Mouse (Mus musculus) hindbrain, embryonic 14.5 days (tissue): Measurements from ENCODE around the gene Zfp423. TPM values are rescaled to one million over a fixed set of nuclear protein-coding genes. Genes with fewer than 3 reads are reported as not detected.

Experiments used
- ATAC-seq: fragments of 200-750 bp; cut with Nextera tagmentation; 2 replicates; pipeline ENCODE4 v1.8.0; 2017; ENCODE audit warnings: moderate number of reproducible peaks, mild to moderate bottlenecking, moderate TSS enrichment, moderate library complexity; ENCODE audit not compliant: low FRiP score
- DNase-seq: peaks from one replicate; pipeline ENCODE4 v3.0.0-alpha.2; 2015; ENCODE audit warnings: low spot score
- H3K27ac ChIP-seq: fragments of 300-500 bp; sonication (generic); 2 replicates; pipeline ENCODE4 v1.5.1; 2014; ENCODE audit warnings: mild to moderate bottlenecking, moderate library complexity
- H3K27me3 ChIP-seq: fragments of 300-500 bp; sonication (generic); 2 replicates; pipeline ENCODE4 v1.6.1; 2014; ENCODE audit warnings: mild to moderate bottlenecking, low read length, mixed read lengths; ENCODE audit not compliant: control insufficient read depth, insufficient read depth
- H3K36me3 ChIP-seq: fragments of 300-500 bp; sonication (generic); replicated peaks from 2 replicates; pipeline ENCODE4 v1.6.1; 2014; ENCODE audit not compliant: control insufficient read depth, insufficient read depth
- H3K4me1 ChIP-seq: fragments of 300-500 bp; sonication (generic); replicated peaks from 2 replicates; pipeline ENCODE4 v1.6.1; 2014; ENCODE audit warnings: antibody characterized with exemption, low read length, mixed read lengths; ENCODE audit not compliant: control insufficient read depth, insufficient read depth
- H3K4me2 ChIP-seq: fragments of 300-500 bp; sonication (generic); replicated peaks from 2 replicates; pipeline ENCODE4 v1.6.1; 2014; ENCODE audit warnings: mild to moderate bottlenecking, moderate library complexity
- H3K4me3 ChIP-seq: fragments of 300-500 bp; sonication (generic); replicated peaks from 2 replicates; pipeline ENCODE4 v1.5.1; 2014; ENCODE audit warnings: mild to moderate bottlenecking, low read length
- H3K9ac ChIP-seq: fragments of 300-500 bp; sonication (generic); 2 replicates; pipeline ENCODE4 v1.6.1; 2014
- H3K9me3 ChIP-seq: fragments of 300-500 bp; sonication (generic); 2 replicates; pipeline ENCODE4 v1.6.1; 2016; ENCODE audit warnings: low read length; ENCODE audit not compliant: control insufficient read depth
- WGBS: fragments of 180-500 bp; shearing (Covaris S2); extraction: QIAGEN DNeasy Blood & Tissue Kit; methylation state at CpG from one replicate; pipeline ENCODE4 v1.1.7; 2014; 5-methylcytosine and 5-hydroxymethylcytosine counted together
- polyA plus RNA-seq: library from polyadenylated mRNA; unstranded; fragments of >200 nt; fragmentation: Nextera tagmentation; extraction: Ambion mirVana; gene quantifications from 2 replicates; pipeline ENCODE4 v1.2.1, GENCODE M21; 2014

Gene Zfp423
- polyA plus RNA-seq, 1 experiment from 2014 or later = 42.3 TPM

DNA sequence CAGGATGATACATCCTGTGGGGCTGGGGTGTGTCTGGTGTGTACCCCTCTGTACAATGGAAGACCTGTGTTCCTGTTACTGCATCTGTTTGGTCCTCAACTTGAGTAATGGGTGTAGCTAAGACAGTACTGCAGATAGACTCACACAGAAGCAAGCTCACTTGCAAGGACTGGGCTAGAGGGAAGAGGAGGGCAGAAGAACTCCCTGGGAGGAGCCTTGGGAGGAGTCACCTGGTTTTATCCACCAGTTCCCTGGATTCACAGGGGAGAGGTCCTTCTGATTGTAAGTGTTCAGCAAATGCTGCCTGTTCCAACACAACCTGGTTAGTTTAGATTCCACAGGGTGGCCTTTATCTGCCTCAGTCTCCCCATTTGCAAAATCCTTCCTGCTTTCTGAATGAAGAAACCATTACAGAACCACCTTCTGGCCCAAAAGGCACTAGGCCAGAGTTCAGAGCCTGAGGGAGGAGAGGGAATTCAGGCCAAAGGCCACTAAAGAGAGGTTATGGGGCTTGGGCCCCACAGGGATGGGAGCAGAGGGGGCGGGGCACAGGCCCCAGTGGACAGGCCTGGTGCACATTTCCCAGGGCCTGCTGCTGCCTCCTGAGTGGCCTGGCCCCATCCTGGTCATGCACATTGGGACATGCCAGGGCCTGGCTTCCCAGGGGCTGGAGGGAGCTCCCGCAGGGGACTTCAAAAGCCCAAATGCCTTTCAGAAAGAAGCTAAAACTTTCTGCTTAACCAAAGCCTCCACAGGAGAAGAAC is 7.8 kb upstream of the Zfp423 start:
- WGBS = 6% methylated on average over 2 of the region's 2 CpGs
- Histone ChIP-seq H3K27ac (no peak overlapping the region), H3K9ac (no peak overlapping the region)

DNA sequence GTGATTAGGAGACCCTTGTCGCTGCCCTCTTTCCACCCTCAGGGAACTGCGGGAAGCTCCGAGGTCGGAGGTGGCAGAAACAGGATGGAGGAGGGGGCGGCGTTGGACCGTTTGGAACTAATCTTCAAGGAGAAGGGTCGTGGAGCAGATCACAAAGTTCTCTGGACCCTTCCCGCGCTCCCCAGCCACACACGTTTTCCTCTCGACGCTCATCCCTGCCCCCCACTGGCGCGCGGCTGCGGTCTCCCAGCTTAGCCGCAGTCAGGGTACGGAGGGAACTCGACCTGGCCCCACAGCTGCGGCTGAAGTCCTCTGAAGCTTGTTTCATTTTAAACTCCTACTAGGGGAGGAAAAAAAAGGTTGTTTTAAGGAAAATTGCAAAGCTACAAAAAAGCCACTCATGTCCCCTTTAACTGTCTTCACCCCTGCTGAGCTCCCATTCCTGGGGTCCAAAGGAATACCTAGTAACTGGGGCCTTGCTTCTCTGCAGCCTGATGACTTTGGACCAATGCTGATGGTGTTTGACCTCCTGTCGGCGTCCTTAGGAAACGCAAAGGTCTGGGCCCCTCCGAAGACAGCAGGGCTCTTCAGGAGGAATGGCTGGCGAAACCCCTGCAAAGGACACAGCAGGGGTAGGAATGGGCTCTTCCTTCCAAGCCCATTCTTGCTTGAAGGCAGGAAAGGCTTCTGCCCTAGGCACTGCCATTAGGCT is 3.3 kb upstream of the Zfp423 start:
- Histone ChIP-seq H3K36me3 (no peaks in the 10 kb centered on the region), H3K9ac (peak overlapping the region; percentile 47), H3K4me2 (peak overlapping the region; percentile 97), H3K4me3 (peak overlapping the region; percentile 92), H3K27me3 (0 out of 2 replicates have a peak, but pooled peaks cover 6% of the 10 kb centered on the region), H3K9me3 (no peaks in the 10 kb centered on the region), H3K4me1 (peaks cover 33% of the 10 kb centered on the region), H3K27ac (no peak overlapping the region)
- no peak for DNase-seq
- ATAC-seq = no peak
- 4% methylated on average over 26 of the region's 26 CpGs for WGBS

More for the DNA sequence above, 7.8 kb upstream of the Zfp423 start:
- no peak for ATAC-seq
- Histone ChIP-seq H3K4me1 (peaks cover 16% of the 10 kb centered on the region), H3K27me3 (no peaks in the 10 kb centered on the region), H3K4me3 (no peak overlapping the region), H3K9me3 (no peaks in the 10 kb centered on the region), H3K4me2 (no peak overlapping the region), H3K36me3 (no peaks in the 10 kb centered on the region)
- no peak for DNase-seq

DNA sequence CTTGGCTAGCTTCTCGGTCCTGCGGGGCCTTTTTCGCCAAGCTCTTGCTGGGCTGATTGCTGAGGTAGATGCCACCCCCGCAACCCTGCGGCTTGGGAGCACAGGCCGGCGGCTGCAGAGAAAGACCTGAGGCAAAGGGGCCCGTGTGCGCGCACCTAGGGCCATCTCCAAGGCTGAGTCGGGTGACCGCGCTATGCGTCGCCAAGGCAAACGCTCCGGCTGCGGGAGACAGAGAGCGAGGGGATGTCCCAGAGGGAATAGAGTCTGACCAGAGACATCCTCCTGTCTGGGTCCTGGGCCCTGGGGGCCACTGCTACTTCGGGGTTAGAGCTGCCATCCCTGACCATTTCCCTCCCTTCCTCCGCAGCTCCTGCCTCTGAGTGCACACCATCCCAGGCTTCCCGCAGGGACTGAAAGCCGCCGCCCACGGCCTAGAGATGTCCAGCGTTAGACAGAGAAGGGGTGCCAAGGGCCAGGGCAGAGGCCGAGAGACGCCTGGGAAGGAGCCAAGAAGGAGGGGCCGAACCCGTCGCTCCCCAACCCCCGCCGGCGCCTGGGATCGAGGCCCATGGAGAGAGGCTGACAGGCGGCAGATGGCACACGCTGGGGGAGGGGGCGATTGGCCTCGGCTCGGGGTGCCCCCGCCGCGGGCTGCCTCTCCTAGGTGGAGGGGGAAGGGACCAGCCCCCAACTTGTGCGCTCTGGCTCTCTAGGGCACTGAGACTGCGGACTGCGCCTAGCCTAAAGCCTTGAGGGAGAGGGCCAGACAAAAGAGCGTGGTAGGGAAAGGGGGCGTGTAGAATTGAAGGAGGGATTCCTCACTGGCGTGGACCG is 2.5 kb upstream of the Zfp423 start:
- 0 out of 2 replicates have a peak, but pooled peaks have one; percentile 5 for ATAC-seq

DNA sequence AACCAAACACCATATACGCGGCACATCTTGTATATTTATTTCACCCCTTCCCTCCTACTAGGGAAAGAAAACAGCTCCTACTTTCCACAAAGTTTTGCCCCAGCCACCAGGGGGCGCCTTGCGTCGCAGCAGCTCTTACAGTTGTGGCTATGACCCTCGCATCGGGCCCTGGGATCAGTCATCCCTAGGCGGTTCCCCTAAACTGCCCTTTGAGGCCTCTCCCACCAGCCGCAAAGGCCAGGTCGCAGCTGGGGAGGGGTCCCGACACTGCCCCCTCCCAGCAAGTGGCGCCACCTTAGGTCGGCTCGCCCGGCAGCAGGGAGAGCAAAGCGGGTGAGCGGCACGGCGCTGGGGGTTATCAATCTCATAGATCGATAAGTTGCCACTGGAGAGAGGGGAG is 1.7 kb upstream of the Zfp423 start:
- DNase-seq (no peak), ATAC-seq (no peak)
- H3K4me1 ChIP-seq = peaks cover 44% of the 10 kb centered on the region
- 0 out of 2 replicates have a peak, but pooled peaks cover 6% of the 10 kb centered on the region for H3K27me3 ChIP-seq
- peak overlapping the region; percentile 92 for H3K4me3 ChIP-seq
- under 1% methylated on average over 20 of the region's 20 CpGs for WGBS
- peak overlapping the region; percentile 97 for H3K4me2 ChIP-seq
- H3K9ac ChIP-seq = peak overlapping the region; percentile 96; the same call in 1 of the 2 replicates
- H3K27ac ChIP-seq = peak overlapping the region; percentile 98; the same call in 1 of the 2 replicates
- H3K36me3 ChIP-seq = no peaks in the 10 kb centered on the region
- H3K9me3 ChIP-seq = no peaks in the 10 kb centered on the region

More for the DNA sequence above, 2.5 kb upstream of the Zfp423 start:
- H3K4me3 ChIP-seq = peak overlapping the region; percentile 92
- H3K4me1 ChIP-seq = peaks cover 36% of the 10 kb centered on the region
- H3K9me3 ChIP-seq = no peaks in the 10 kb centered on the region
- H3K4me2 ChIP-seq = peak overlapping the region; percentile 97
- WGBS = 1% methylated on average over 45 of the region's 50 CpGs
- H3K27ac ChIP-seq = no peak overlapping the region; the same call in 1 of the 2 replicates
- peak overlapping the region; percentile 47 for H3K9ac ChIP-seq
- no peak for DNase-seq
- 0 out of 2 replicates have a peak, but pooled peaks cover 6% of the 10 kb centered on the region for H3K27me3 ChIP-seq
- no peaks in the 10 kb centered on the region for H3K36me3 ChIP-seq

DNA sequence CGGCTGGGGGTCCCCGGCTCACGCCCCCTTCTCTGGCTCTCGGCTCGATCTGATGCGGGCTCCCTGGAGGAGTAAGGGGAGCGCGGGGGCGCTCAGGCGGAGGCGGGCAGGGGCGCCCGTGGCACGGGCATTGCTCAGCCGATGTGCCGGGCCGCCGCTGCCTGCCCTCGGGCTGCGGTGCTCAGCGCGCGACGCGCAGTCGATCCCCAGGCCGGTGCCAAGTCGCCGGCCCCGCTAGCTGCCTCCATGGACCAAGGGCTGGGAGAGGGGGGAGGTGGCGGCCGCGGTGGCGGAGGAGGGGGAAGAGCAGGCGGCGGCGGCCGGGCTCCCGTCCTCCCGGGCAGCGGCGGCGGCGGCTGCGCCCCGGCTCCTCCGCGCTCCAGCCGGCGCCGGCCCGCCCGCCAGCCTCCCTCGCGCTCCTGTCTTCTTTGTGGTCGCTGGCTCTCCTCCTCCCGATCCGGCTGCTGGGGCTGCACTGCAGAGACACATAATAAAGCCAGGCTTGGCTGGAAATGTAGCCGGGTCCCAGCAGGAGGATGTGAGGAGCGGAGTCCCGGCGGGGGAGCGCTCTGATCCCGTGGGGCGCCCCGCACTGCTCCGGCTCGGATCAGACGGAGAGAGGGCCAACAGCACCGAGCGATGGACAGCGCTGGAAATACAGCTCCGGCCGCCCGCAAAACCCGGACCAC is 810 bp upstream of the Zfp423 start:
- Histone ChIP-seq H3K36me3 (no peaks in the 10 kb centered on the region), H3K4me1 (peaks cover 53% of the 10 kb centered on the region), H3K27me3 (0 out of 2 replicates have a peak, but pooled peaks cover 6% of the 10 kb centered on the region), H3K4me3 (peak overlapping the region; percentile 92), H3K27ac (peak overlapping the region; percentile 98), H3K9ac (peak overlapping the region; percentile 96), H3K9me3 (no peaks in the 10 kb centered on the region), H3K4me2 (peak overlapping the region; percentile 97)
- under 1% methylated on average over 51 of the region's 76 CpGs for WGBS
- ATAC-seq (peak; percentile 78), DNase-seq (peak; percentile 79)

DNA sequence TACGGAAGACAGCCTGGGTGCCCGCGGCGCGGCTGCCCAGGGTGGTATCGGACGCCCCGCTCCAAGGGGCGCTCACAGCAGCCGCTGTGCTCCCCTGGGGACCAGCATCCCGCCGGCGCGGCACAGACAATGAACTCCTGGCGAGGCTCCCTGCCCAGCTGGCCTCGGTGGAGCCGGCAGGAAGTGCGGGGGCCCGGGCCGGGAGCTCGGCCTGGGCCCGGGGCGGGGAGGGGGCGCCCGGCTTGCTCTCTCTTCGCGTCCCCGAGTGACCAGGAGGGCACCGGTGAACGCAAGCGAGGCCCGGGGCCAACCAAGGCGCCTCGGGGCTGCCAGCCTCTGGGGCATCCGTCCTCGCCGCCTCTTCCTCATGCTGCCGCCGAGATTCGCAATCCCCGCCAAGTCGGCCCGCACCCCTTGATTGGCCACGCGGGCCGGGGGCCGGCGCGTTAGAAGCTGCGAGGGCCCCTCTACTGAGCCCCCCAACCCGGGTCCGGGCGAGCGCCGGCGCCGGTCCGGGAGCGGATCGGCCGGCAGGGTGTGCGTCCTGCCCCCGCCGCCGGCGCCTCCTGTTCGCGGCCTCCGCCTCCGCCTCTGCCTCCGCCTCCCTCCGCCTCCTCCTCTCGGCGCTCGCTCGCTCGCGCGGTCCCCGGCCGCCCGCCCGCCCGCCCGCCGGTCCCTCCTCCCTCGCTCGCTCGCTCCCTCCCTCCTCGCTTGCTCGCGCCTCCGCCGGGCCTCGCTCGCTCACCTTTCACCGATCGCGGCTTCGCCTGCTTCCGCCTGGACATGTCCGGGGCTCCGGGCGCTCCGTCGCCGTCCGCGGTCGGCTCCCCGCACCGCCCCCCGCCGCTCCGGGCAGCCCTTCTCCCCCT is 710 bp downstream of the Zfp423 start:
- peak overlapping the region; percentile 97 for H3K4me2 ChIP-seq
- WGBS = 1% methylated on average over 74 of the region's 115 CpGs
- no peaks in the 10 kb centered on the region for H3K9me3 ChIP-seq
- peak overlapping the region; percentile 92 for H3K4me3 ChIP-seq
- peak overlapping the region; percentile 98 for H3K27ac ChIP-seq
- H3K9ac ChIP-seq = peak overlapping the region; percentile 96
- peaks cover 66% of the 10 kb centered on the region for H3K4me1 ChIP-seq
- DNase-seq = peak; percentile 69
- ATAC-seq = peak; percentile 61
- H3K27me3 ChIP-seq = 0 out of 2 replicates have a peak, but pooled peaks cover 6% of the 10 kb centered on the region
- H3K36me3 ChIP-seq = no peaks in the 10 kb centered on the region

DNA sequence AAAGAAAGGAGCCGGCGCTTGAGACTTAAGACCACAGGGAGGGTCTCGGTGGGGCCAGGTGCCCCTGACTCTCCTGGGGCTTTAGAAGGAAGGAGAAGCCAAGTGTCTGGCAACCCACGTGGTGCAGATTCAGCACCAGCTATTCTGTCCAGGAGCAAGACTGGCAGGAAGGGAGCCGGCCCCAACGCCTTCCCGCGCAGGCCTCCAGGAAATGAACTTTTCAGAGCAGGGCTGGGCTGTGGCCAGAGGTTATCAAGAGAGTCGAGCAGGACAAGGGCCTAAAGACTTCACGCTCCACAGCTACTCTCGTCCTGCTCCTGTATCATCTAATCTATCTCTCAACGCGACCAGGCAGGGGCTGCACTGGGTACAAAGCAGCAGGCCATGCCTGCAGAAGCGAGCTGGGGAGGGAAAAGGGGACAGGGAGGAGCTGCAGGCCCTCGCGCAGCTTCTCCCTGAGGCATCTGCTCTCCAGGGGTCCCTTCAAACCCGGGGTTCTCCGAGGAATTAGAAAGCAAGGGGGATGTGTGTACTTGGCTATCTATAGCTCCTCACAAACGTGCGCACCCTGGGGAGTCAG is 1.4 kb downstream of the Zfp423 start:
- peak overlapping the region; percentile 96 for H3K9ac ChIP-seq
- peak overlapping the region; percentile 97 for H3K4me2 ChIP-seq
- peak overlapping the region; percentile 98 for H3K27ac ChIP-seq
- no peaks in the 10 kb centered on the region for H3K9me3 ChIP-seq
- H3K36me3 ChIP-seq = no peaks in the 10 kb centered on the region
- 0 out of 2 replicates have a peak, but pooled peaks cover 6% of the 10 kb centered on the region for H3K27me3 ChIP-seq
- H3K4me3 ChIP-seq = peak overlapping the region; percentile 92
- 1% methylated on average over 20 of the region's 20 CpGs for WGBS
- H3K4me1 ChIP-seq = peaks cover 73% of the 10 kb centered on the region
- ATAC-seq (0 out of 2 replicates have a peak, but pooled peaks have one; percentile 0), DNase-seq (no peak)
